Mouse (Mus musculus) spleen, adult 2 months (tissue): ENCODE results near the gene Uhrf1.

Source experiments
- CTCF ChIP-seq: fragments of 200-500 bp; IDR thresholded peaks from 2 replicates; pipeline ENCODE4 v1.5.1; 2011; ENCODE audit warnings: mild to moderate bottlenecking, inconsistent platforms; ENCODE audit not compliant: insufficient read depth, insufficient read length, insufficient replicate concordance; ENCODE audit errors: extremely low read depth
- POLR2A ChIP-seq: fragments of 200-500 bp; IDR thresholded peaks from 2 replicates; pipeline ENCODE4 v1.6.1; 2011; ENCODE audit warnings: low read depth, low read length, inconsistent platforms

DNA sequence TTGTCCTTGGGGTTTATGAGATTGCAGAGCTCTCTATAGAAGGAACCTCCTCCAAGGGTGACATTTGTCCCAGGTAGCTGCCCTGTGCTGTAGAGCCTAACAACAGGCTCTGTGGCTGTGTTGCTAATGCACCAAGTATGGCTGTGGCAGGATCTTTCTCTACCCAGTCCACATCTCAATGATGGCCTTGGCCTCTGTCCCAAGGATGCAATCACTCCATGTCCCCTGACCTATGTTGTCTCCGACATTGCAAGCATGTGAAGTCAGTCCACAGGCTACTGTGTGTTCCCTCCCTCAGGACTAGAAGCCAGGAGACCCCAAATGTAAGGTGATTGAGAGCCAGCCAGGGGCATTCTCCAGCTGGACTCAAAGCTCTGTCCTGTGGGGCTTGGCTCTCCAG, 56.7 kb downstream of the Uhrf1 start:
- no peak for TF ChIP-seq CTCF
- no peak for TF ChIP-seq POLR2A
